Mouse (Mus musculus) cerebellum, adult 2 months (tissue): ENCODE measurements at regions not wholly inside any gene's neighbourhood (a gene's known extent, or its start where the extent isn't known, plus 50 kb on each side); places are given as distances from the start of the nearest gene placed in this dataset.

Experiments
- CTCF ChIP-seq: fragments of 200-500 bp; IDR thresholded peaks from 2 replicates; pipeline ENCODE4 v1.5.1; 2011; ENCODE audit warnings: low read depth, mild to moderate bottlenecking, control low read depth, low read length, moderate library complexity, borderline replicate concordance; ENCODE audit not compliant: insufficient read depth
- POLR2A ChIP-seq: fragments of 200-500 bp; IDR thresholded peaks from 2 replicates; pipeline ENCODE4 v1.6.1; 2011; ENCODE audit warnings: low read length, control low read depth, borderline replicate concordance; ENCODE audit not compliant: insufficient read depth

DNA sequence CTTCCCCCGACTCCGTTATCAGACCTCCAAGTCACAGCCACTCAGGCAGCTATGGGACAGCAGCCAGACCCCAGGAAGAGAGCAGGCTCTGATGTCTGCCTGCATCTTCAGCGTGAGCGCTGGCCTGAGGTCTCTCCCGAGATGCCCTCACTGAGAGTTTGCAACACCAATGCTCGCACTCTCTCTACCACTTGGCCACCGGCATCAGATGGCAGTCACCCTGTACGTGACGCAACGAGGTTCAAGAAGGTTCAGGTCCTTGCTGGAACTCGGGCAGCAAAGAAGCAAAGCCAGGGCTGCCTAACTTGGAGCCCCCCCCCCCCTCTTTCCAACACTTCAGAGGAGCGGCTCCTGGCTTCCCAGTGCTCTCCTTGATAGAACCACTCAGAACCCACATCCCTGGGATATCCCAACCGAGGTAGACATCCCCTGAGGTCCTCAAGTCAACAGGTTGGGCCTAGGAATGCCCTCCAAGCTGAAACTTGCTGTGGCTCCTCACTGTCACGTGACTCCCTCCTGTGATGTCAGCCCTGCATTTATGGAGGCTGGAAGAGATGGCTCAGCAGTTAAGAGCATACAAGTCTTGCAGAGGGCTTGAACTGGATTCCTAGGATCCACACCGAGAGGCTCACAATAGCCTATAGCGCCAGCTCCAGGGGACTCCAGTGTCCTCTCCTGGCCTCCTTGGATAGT lies 91.9 kb downstream of the Vegfa start:
- TF ChIP-seq POLR2A (no peak), CTCF (no peak)
